Mouse (Mus musculus) lung, postnatal 0 days (tissue): ENCODE measurements around the gene Ankrd33. TPM values are rescaled to one million over a fixed set of nuclear protein-coding genes. Genes with fewer than 3 reads are reported as not detected.
"Not testable (repeated sequence)": the region's sequence is repeated elsewhere in the genome, so short reads cannot be mapped to it uniquely, and the experiment has no call there.

Experiments
- ATAC-seq: fragments of 200-750 bp; cut with Nextera tagmentation; 2 replicates; pipeline ENCODE4 v1.8.0; 2017; ENCODE audit warnings: moderate library complexity
- DNase-seq: peaks from one replicate; pipeline ENCODE4 v3.0.0-alpha.2; 2016; ENCODE audit warnings: low spot score
- H3K27ac ChIP-seq: fragments of 300-500 bp; sonication (generic); 2 replicates; pipeline ENCODE4 v1.5.1; 2014; ENCODE audit warnings: antibody characterized with exemption, mild to moderate bottlenecking, low read length, mixed read lengths
- H3K27me3 ChIP-seq: fragments of 300-500 bp; sonication (generic); replicated peaks from 2 replicates; pipeline ENCODE4 v1.6.1; 2014; ENCODE audit warnings: low read length, mixed read lengths; ENCODE audit not compliant: insufficient read depth
- H3K36me3 ChIP-seq: fragments of 300-500 bp; sonication (generic); 2 replicates; pipeline ENCODE4 v1.6.1; 2014; ENCODE audit warnings: low read length, mixed read lengths; ENCODE audit not compliant: insufficient read depth
- H3K4me1 ChIP-seq: fragments of 300-500 bp; sonication (generic); 2 replicates; pipeline ENCODE4 v1.6.1; 2014; ENCODE audit warnings: antibody characterized with exemption, low read depth, low read length, mixed read lengths; ENCODE audit not compliant: insufficient read depth
- H3K4me2 ChIP-seq: fragments of 300-500 bp; sonication (generic); replicated peaks from 2 replicates; pipeline ENCODE4 v1.6.1; 2014; ENCODE audit warnings: low read depth, mild to moderate bottlenecking, low read length, moderate library complexity, mixed read lengths
- H3K4me3 ChIP-seq: fragments of 300-500 bp; sonication (generic); 2 replicates; pipeline ENCODE4 v1.5.1; 2014; ENCODE audit warnings: low read depth, low read length
- H3K9ac ChIP-seq: fragments of 300-500 bp; sonication (generic); replicated peaks from 2 replicates; pipeline ENCODE4 v1.6.1; 2014; ENCODE audit warnings: low read depth, mild to moderate bottlenecking
- H3K9me3 ChIP-seq: fragments of 300-500 bp; sonication (generic); 2 replicates; pipeline ENCODE4 v1.6.1; 2016; ENCODE audit warnings: low read length, mixed read lengths
- CTCF ChIP-seq: IDR thresholded peaks from 2 replicates; pipeline ENCODE4 v1.5.1; 2016; ENCODE audit warnings: antibody characterized with exemption, mild to moderate bottlenecking
- EP300 ChIP-seq: IDR thresholded peaks from 2 replicates; pipeline ENCODE4 v1.6.1; 2016; ENCODE audit warnings: antibody characterized with exemption, mild to moderate bottlenecking, control low read depth
- WGBS: fragments of 180-500 bp; shearing (Covaris S2); extraction: QIAGEN DNeasy Blood & Tissue Kit; methylation state at CpG from one replicate; pipeline ENCODE4 v1.1.7; 2014; 5-methylcytosine and 5-hydroxymethylcytosine counted together
- polyA plus RNA-seq: library from polyadenylated mRNA; unstranded; fragments of >200 nt; fragmentation: Nextera tagmentation; extraction: Ambion mirVana; gene quantifications from 2 replicates; pipeline ENCODE4 v1.2.1, GENCODE M21; 2015

Ankrd33 gene
- polyA plus RNA-seq, 1 experiment from 2014 or later: not detected

- H3K4me1 ChIP-seq, H3K9ac ChIP-seq, H3K36me3 ChIP-seq, ATAC-seq, H3K27me3 ChIP-seq, DNase-seq, H3K4me3 ChIP-seq, H3K4me2 ChIP-seq, H3K9me3 ChIP-seq: not testable (repeated sequence)
- H3K27ac ChIP-seq: peak overlapping the region; percentile 39
- TF ChIP-seq CTCF: peak; percentile 33
- 89% methylated on average over 2 of the region's 2 CpGs for WGBS
These were observed 1.8 kb upstream of the Ankrd33 start for GRCm38 (mm10) chr15:101113778-101114177.

- no peak overlapping the region for H3K27ac ChIP-seq
- H3K27me3 ChIP-seq: no peaks in the 10 kb centered on the region
- no peaks in the 10 kb centered on the region for H3K9me3 ChIP-seq
- ATAC-seq: peak; percentile 57
- peak; percentile 72 for TF ChIP-seq CTCF
- TF ChIP-seq EP300: no peak
- peaks cover 3% of the 10 kb centered on the region; the same call in 1 of the 2 replicates for H3K4me1 ChIP-seq
- no peak overlapping the region for H3K9ac ChIP-seq
- no peak overlapping the region for H3K4me3 ChIP-seq
- H3K36me3 ChIP-seq: no peaks in the 10 kb centered on the region
- peak; percentile 80 for DNase-seq
- H3K4me2 ChIP-seq: no peak overlapping the region
- WGBS: 42% methylated on average over 14 of the region's 14 CpGs
These were observed 3.0 kb downstream of the Ankrd33 start for GRCm38 (mm10) chr15:101118399-101119125.

GRCm38 (mm10) chr15:101121411-101122289, 6.1 kb downstream of the Ankrd33 start:
- Histone ChIP-seq H3K9me3 (no peaks in the 10 kb centered on the region), H3K4me1 (peaks cover 3% of the 10 kb centered on the region; the same call in 1 of the 2 replicates), H3K36me3 (no peaks in the 10 kb centered on the region), H3K27ac (no peak overlapping the region), H3K4me3 (no peak overlapping the region), H3K27me3 (no peaks in the 10 kb centered on the region), H3K4me2 (no peak overlapping the region), H3K9ac (no peak overlapping the region)
- no peak for ATAC-seq
- no peak for TF ChIP-seq EP300
- TF ChIP-seq CTCF: no peak
- no peak for DNase-seq
- 73% methylated on average over 9 of the region's 9 CpGs for WGBS

GRCm38 (mm10) chr15:101122290-101122589, 6.7 kb downstream of the Ankrd33 start:
- DNase-seq: peak; percentile 61
- peak overlapping the region; percentile 77; the same call in 1 of the 2 replicates for H3K27ac ChIP-seq

GRCm38 (mm10) chr15:101123202-101123601, 7.6 kb downstream of the Ankrd33 start:
- Histone ChIP-seq H3K36me3 (no peaks in the 10 kb centered on the region), H3K9ac (no peak overlapping the region), H3K27me3 (no peaks in the 10 kb centered on the region), H3K9me3 (no peaks in the 10 kb centered on the region), H3K4me1 (peaks cover 5% of the 10 kb centered on the region), H3K27ac (peak overlapping the region; percentile 77), H3K4me2 (no peak overlapping the region), H3K4me3 (no peak overlapping the region)
- WGBS: 47% methylated on average over 4 of the region's 4 CpGs
- DNase-seq: peak; percentile 52
- TF ChIP-seq CTCF (no peak), EP300 (peak; percentile 68)
- ATAC-seq: peak; percentile 58

More at GRCm38 (mm10) chr15:101122290-101122589, 6.7 kb downstream of the Ankrd33 start:
- WGBS: 34% methylated on average over 2 of the region's 2 CpGs
- H3K4me3 ChIP-seq: no peak overlapping the region
- no peak overlapping the region for H3K4me2 ChIP-seq
- peaks cover 3% of the 10 kb centered on the region; the same call in 1 of the 2 replicates for H3K4me1 ChIP-seq
- ATAC-seq: no peak
- no peaks in the 10 kb centered on the region for H3K36me3 ChIP-seq
- TF ChIP-seq EP300 (no peak), CTCF (peak; percentile 53)
- H3K27me3 ChIP-seq: no peaks in the 10 kb centered on the region
- no peak overlapping the region for H3K9ac ChIP-seq
- no peaks in the 10 kb centered on the region for H3K9me3 ChIP-seq

GRCm38 (mm10) chr15:101125561-101125960, 10.0 kb downstream of the Ankrd33 start:
- ATAC-seq: no peak
- TF ChIP-seq CTCF (no peak), EP300 (no peak)
- 79% methylated on average over 6 of the region's 6 CpGs for WGBS
- Histone ChIP-seq H3K9ac (no peak overlapping the region), H3K4me2 (no peak overlapping the region), H3K27ac (peak overlapping the region; percentile 77), H3K4me3 (no peak overlapping the region), H3K36me3 (no peaks in the 10 kb centered on the region), H3K9me3 (no peaks in the 10 kb centered on the region), H3K4me1 (peaks cover 8% of the 10 kb centered on the region), H3K27me3 (no peaks in the 10 kb centered on the region)
- DNase-seq: no peak
